Mouse (Mus musculus) heart, adult 18-20 months (tissue): ENCODE results near the gene Eml6. TPM values are rescaled to one million over a fixed set of nuclear protein-coding genes. Genes with fewer than 3 reads are reported as not detected.
A peak's percentile ranks its signal among the peaks of the same experiment; 100 is the strongest.
"Not testable (repeated sequence)": the region's sequence is repeated elsewhere in the genome, so short reads cannot be mapped to it uniquely, and the experiment has no call there.

ENCODE experiments used
- DNase-seq, 2 experiments: peaks; one replicate each; pipeline ENCODE4 v3.0.0; 2021 to 2022; ENCODE audit warnings: mixed read lengths in 1 of 2
- total RNA-seq, 2 experiments: library from RNA; stranded (reverse); gene quantifications; 2 replicates each; pipeline ENCODE4 v1.2.3; 2021

Eml6 gene
- total RNA-seq, 2 experiments from 2014 or later: 2.7 to 3.3 TPM

GRCm38 (mm10) chr11:29788921-29789638 is 236.8 kb downstream of the Eml6 start:
- DNase-seq: no peak

- no peak for DNase-seq
These were observed 237.3 kb downstream of the Eml6 start for GRCm38 (mm10) chr11:29788499-29788898.

- no peak for DNase-seq
These were observed 238.4 kb downstream of the Eml6 start for GRCm38 (mm10) chr11:29787473-29787872.

GRCm38 (mm10) chr11:29786583-29787219 is 239.1 kb downstream of the Eml6 start:
- DNase-seq: peak; percentile 25 to 52

GRCm38 (mm10) chr11:29779409-29780026 is 246.3 kb downstream of the Eml6 start:
- no peak for DNase-seq

GRCm38 (mm10) chr11:29778936-29779335 is 246.9 kb downstream of the Eml6 start:
- no peak for DNase-seq

- DNase-seq: peak; percentile 82 to 87
These were observed 247.9 kb downstream of the Eml6 start for GRCm38 (mm10) chr11:29777964-29778363.

GRCm38 (mm10) chr11:29774760-29775159 is 251.1 kb downstream of the Eml6 start:
- DNase-seq: no peak

GRCm38 (mm10) chr11:29774296-29774695 is 251.5 kb downstream of the Eml6 start:
- no peak for DNase-seq

- DNase-seq: no peak
These were observed 253.6 kb downstream of the Eml6 start for GRCm38 (mm10) chr11:29772279-29772678.

- no peak for DNase-seq
These were observed 255.0 kb downstream of the Eml6 start for GRCm38 (mm10) chr11:29770666-29771400.

- DNase-seq: no peak
These were observed 257.3 kb downstream of the Eml6 start for GRCm38 (mm10) chr11:29768523-29768922.

GRCm38 (mm10) chr11:29766313-29766982 is 259.4 kb downstream of the Eml6 start:
- DNase-seq: no peak

GRCm38 (mm10) chr11:29765063-29765462 is 260.8 kb downstream of the Eml6 start:
- DNase-seq: no peak

GRCm38 (mm10) chr11:29762768-29763167 is 263.1 kb downstream of the Eml6 start:
- no peak for DNase-seq

- no peak for DNase-seq
These were observed 264.4 kb downstream of the Eml6 start for GRCm38 (mm10) chr11:29761387-29761786.

GRCm38 (mm10) chr11:29758617-29759016 is 267.2 kb downstream of the Eml6 start:
- no peak for DNase-seq

GRCm38 (mm10) chr11:29756007-29756406 is 269.8 kb downstream of the Eml6 start:
- DNase-seq: not testable (repeated sequence)

GRCm38 (mm10) chr11:29751648-29752611 is 273.9 kb downstream of the Eml6 start:
- DNase-seq: no peak

GRCm38 (mm10) chr11:29751013-29751412 is 274.8 kb downstream of the Eml6 start:
- DNase-seq: no peak

- DNase-seq: no peak
These were observed 276.4 kb downstream of the Eml6 start for GRCm38 (mm10) chr11:29749468-29749829.
